Mouse (Mus musculus): ENCODE results near the gene Shc2.

- TF ChIP-seq POLR2A (IDR thresholded peaks at IDR 0.05; ENCODE audit: low read depth, low read length) (no peak), CTCF (IDR thresholded peaks at IDR 0.05; ENCODE audit: borderline replicate concordance, insufficient read depth, low read length) (no peak)
Observed at GRCm38 (mm10) chr10:79686691-79687090, 49.0 kb upstream of the Shc2 start.

Data from embryonic fibroblast, embryonic 13.5 days (primary cell).